Mouse (Mus musculus): ENCODE results near the gene Scaper. TPM values are rescaled to one million over a fixed set of nuclear protein-coding genes. Genes with fewer than 3 reads are reported as not detected.

Scaper gene
- polyA plus RNA-seq, 1 experiment from 2014 or later = 8.1 TPM

- no peak overlapping the region for H3K27ac ChIP-seq (ENCODE audit: low read length)
- no peak for ATAC-seq (replicated peaks; ENCODE audit: extremely low read depth, insufficient read depth, low FRiP score)
- H3K27me3 ChIP-seq (ENCODE audit: control insufficient read depth, insufficient read depth, low read length) = no peaks in the 10 kb centered on the region
- H3K9ac ChIP-seq (ENCODE audit: low read length) = no peak overlapping the region
- H3K9me3 ChIP-seq (replicated peaks; ENCODE audit: control insufficient read depth, low read length) = no peaks in the 10 kb centered on the region
- no peaks in the 10 kb centered on the region for H3K36me3 ChIP-seq (ENCODE audit: control insufficient read depth, insufficient read depth)
- H3K4me1 ChIP-seq (ENCODE audit: control insufficient read depth, insufficient read depth, low read length) = peaks cover 24% of the 10 kb centered on the region
- H3K4me3 ChIP-seq (ENCODE audit: low read length) = no peak overlapping the region
- 68% methylated on average over 3 of the region's 3 CpGs for WGBS
- no peak overlapping the region for H3K4me2 ChIP-seq (ENCODE audit: low read depth, low read length)
These were observed 430.0 kb downstream of the Scaper start for GRCm38 (mm10) chr9:55507922-55508321.

Other genes with a start within 250 kb of the Scaper start
- gene 4930563M21Rik, start 72.4 kb upstream of the Scaper start, polyA plus RNA-seq (2015; fragmentation: Nextera tagmentation; extraction: Ambion mirVana) = not detected in 2 replicates
- gene Rcn2, start 103.7 kb upstream of the Scaper start, polyA plus RNA-seq (2015; fragmentation: Nextera tagmentation; extraction: Ambion mirVana) = 119 and 129 TPM in 2 replicates
- gene Pstpip1, start 151.8 kb upstream of the Scaper start, polyA plus RNA-seq (2015; fragmentation: Nextera tagmentation; extraction: Ambion mirVana) = 3.6 and 6.2 TPM in 2 replicates
- gene Tspan3, start 227.4 kb upstream of the Scaper start, polyA plus RNA-seq (2015; fragmentation: Nextera tagmentation; extraction: Ambion mirVana) = 457 and 460 TPM in 2 replicates

Measured in heart, embryonic 16.5 days (tissue).